In genomic region chr4:41293907-41294306, GRCm38 (mm10) we compare ENCODE assay signal across 20 mouse cellular contexts. TPM values are rescaled to one million over a fixed set of nuclear protein-coding genes. Genes with fewer than 3 reads are reported as not detected.
DNase-seq lines count a peak whose midpoint lies in the region; TF ChIP-seq lines count a peak whose summit lies in the region.
"Had no signal": no experiment of that assay in that cellular context is flagged by ENCODE, and none has a peak within 500 bp of the region (broad histone marks: within the 10 kb centered on the region; RNA-seq: fewer than 3 reads in every experiment).

No protein-coding gene starts in this region.

- no peak for TF ChIP-seq CTCF in olfactory bulb, adult 2 months (IDR thresholded peaks at IDR 0.05; ENCODE audit: insufficient read depth, low read depth, low read length)

- no peak overlapping the region for H3K4me3 ChIP-seq in olfactory bulb, adult 2 months (ENCODE audit: insufficient read depth, low read depth, low read length)
- H3K4me3 ChIP-seq: erythroblast, embryonic 14.5 days; heart, embryonic 12.5 days; lung, embryonic 15.5 days; neural tube, embryonic 12.5 days had no signal

- no peak for TF ChIP-seq POLR2A in olfactory bulb, adult 2 months (IDR thresholded peaks at IDR 0.05; ENCODE audit: insufficient read depth, low read depth, low read length)

- peak; percentile 22 to 34 for DNase-seq in cerebellum, postnatal 10 days
- DNase-seq in cerebellum, postnatal 25 days, result no peak
- peak; percentile 75 for DNase-seq in retina, postnatal 1 day
- no peak for DNase-seq in retina, embryonic 14.5 days (ENCODE audit: low spot score)
- DNase-seq in gastrocnemius, postnatal 14 days, result peak; percentile 35
- DNase-seq in adrenal gland, postnatal 36 days, result no peak
- no peak for DNase-seq in heart, postnatal 25 days (ENCODE audit: low spot score)
- DNase-seq: cerebellum, adult 11 months; heart, postnatal 4 days; kidney, adult 8-10 months; kidney, postnatal 4 days; spleen, adult 18-20 months; thymus, postnatal 4 days had no signal

- 5% methylated on average over 4 of the region's 4 CpGs for WGBS in olfactory bulb, adult 2 months

- H3K4me1 ChIP-seq in olfactory bulb, adult 2 months (ENCODE audit: control insufficient read depth, insufficient read depth, low read length), result peaks cover 7% of the 10 kb centered on the region
- H3K4me1 ChIP-seq: heart, embryonic 12.5 days; lung, embryonic 15.5 days; neural tube, embryonic 12.5 days had no signal

- intact Hi-C loops in gastrocnemius, postnatal 14 days (cut with DNase I; ENCODE audit: low total_unique reads), result no loop called here
- intact Hi-C loops in heart, postnatal 25 days (cut with DNase I), result no loop called here

- peak overlapping the region; percentile 78 for H3K27ac ChIP-seq in olfactory bulb, adult 2 months (ENCODE audit: insufficient read depth, low read depth, low read length)
- H3K27ac ChIP-seq: hindbrain, postnatal 0 days; lung, embryonic 15.5 days; neural tube, embryonic 12.5 days; stomach, postnatal 0 days had no signal

RNA-seq across cellular contexts. Expression of gene Ubap2, which starts 19.0 kb away (rescaled TPM):
- 10 to 100 TPM; 98.2 to 99.2 TPM for total RNA-seq in gastrocnemius, postnatal 14 days (2021)
- polyA plus RNA-seq in olfactory bulb, adult 2 months (2012; ENCODE audit: insufficient read depth, insufficient read length, low replicate concordance, missing spikeins), result 69.5 TPM in 1 of 2 replicates, not detected in the other
- 10 to 100 TPM; 32.8 to 43.9 TPM for total RNA-seq in adrenal gland, postnatal 36 days (2021)
- total RNA-seq in heart, postnatal 25 days (2021), result 10 to 100 TPM; 63.5 to 64.2 TPM

RNA-seq across cellular contexts. Expression of gene Dcaf12, which starts 20.8 kb away (rescaled TPM):
- 10 to 100 TPM; 26.7 to 27.8 TPM for total RNA-seq in gastrocnemius, postnatal 14 days (2021)
- not detected in 2 replicates for polyA plus RNA-seq in olfactory bulb, adult 2 months (2012; ENCODE audit: insufficient read depth, insufficient read length, low replicate concordance, missing spikeins)
- total RNA-seq in adrenal gland, postnatal 36 days (2021), result 10 to 100 TPM; 53.3 to 60.1 TPM
- total RNA-seq in heart, postnatal 25 days (2021), result 10 to 100 TPM; 42.2 to 45.5 TPM

RNA-seq across cellular contexts. Expression of gene Ubap1, which starts 54.9 kb away (rescaled TPM):
- total RNA-seq in gastrocnemius, postnatal 14 days (2021), result 10 to 100 TPM; 40.0 to 49.2 TPM
- not detected in 2 replicates for polyA plus RNA-seq in olfactory bulb, adult 2 months (2012; ENCODE audit: insufficient read depth, insufficient read length, low replicate concordance, missing spikeins)
- total RNA-seq in adrenal gland, postnatal 36 days (2021), result 10 to 100 TPM; 46.1 to 46.7 TPM
- 10 to 100 TPM; 33.9 to 35.9 TPM for total RNA-seq in heart, postnatal 25 days (2021)

Comparison
In these comparisons a context has a peak if more than half of its experiments do, and no peak if none do; other contexts are left out.
1. DNase-seq: peak in cerebellum, postnatal 10 days (2 of 2), retina, postnatal 1 day (single experiment) and gastrocnemius, postnatal 14 days (single experiment); none in cerebellum, postnatal 25 days (0 of 2), retina, embryonic 14.5 days (single experiment), adrenal gland, postnatal 36 days (0 of 2) and heart, postnatal 25 days (single experiment).